Mouse (Mus musculus): ENCODE measurements around the gene Gm28372. TPM values are rescaled to one million over a fixed set of nuclear protein-coding genes. Genes with fewer than 3 reads are reported as not detected.

Gene Gm28372
- total and polyA plus RNA-seq, 3 experiments, result not detected

GRCm38 (mm10) chr2:130411558-130412495 is 6.8 kb downstream of the Gm28372 start:
- peak; percentile 87 for DNase-seq

DNA sequence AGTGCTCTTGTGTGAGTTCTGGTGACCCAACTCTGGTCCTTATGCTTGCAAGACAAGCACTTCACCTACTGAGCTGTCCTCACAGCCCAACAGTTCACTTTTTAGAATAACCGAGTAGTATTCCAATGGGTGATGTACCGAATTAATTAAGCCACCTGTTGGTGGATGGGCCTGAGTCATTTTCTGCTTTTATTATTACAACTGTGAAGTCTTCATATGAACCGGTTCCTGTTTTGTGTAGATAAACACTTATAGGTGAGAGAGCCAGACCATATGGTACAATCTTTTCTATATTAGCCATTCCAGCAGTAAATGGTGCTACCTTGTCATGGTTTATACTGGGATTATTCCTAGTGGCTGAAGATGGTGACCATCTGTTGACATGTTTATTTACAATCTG is 7.7 kb downstream of the Gm28372 start:
- no peak for DNase-seq

GRCm38 (mm10) chr2:130414094-130414856 is 9.2 kb downstream of the Gm28372 start:
- no peak for DNase-seq

- DNase-seq, result no peak
Observed at GRCm38 (mm10) chr2:130421781-130422620, 17.0 kb downstream of the Gm28372 start.

GRCm38 (mm10) chr2:130423397-130424125 is 18.5 kb downstream of the Gm28372 start:
- peak; percentile 88 for DNase-seq

DNA sequence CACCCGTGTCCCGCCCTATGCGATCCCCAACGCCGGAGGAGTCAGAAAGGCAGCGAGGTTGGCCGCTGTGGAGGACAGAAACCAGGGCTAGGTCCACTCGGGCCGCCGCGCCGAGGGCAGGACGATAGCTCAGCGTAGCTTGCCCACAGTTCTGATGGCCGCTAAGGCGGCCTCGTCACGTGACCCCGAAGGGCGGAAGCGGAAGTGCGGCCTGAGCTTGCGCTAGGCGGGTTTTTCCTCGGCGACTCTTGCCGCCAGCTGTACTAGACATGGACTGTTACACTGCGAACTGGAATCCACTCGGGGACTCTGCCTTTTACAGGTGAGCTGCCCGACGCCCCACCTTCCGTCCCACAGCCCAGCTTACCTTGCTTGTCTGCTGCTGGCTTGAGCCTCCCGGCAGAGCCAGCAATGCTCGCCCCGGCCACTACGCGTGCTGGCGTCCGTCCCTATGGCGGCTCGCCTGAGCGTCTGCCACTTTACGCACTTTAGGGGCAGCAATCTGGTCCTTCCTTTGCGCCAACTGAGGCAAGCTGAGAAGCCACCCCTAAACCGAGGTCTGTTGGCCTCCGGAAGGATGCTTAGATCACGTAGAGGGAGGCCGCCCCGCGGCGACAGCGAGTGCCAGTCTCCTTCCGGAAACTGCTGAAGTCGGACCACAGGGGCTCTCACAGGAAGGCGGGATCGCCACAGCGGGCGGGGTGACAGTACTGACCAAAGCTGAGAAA is 19.3 kb downstream of the Gm28372 start, which contains the start of the genes Vps16 and Pced1a:
Vps16 (plus strand) TSS at position 214 of the 728 bp plus-strand sequence.
Pced1a (minus strand) TSS at position 576 of the 728 bp plus-strand sequence.
- DNase-seq, result peak; percentile 96

GRCm38 (mm10) chr2:130425112-130425511 is 20.1 kb downstream of the Gm28372 start:
- no peak for DNase-seq

- no peak for DNase-seq
Observed at GRCm38 (mm10) chr2:130429851-130430250, 24.8 kb downstream of the Gm28372 start.

- DNase-seq, result no peak
Observed at GRCm38 (mm10) chr2:130430484-130430883, 25.4 kb downstream of the Gm28372 start.

GRCm38 (mm10) chr2:130432157-130432556 is 27.1 kb downstream of the Gm28372 start:
- DNase-seq, result no peak

DNA sequence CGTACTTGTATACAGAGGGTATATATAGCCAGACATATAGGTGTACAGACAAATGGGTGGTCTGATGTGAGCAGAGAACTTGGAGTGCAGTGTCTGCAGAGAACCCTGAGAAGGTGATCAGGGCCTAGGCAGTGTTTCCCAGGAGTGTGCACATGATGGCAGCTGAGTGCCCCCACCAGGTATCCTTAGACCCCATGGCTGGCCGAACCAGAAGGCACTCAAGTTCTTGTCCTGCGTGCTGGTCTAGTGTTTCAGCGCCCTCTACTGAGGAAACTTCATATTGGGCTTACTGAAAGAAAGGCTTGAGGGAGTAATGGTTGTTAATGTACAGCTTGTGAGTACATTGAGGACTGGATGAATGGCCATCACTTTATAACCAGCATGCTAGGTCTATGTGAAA is 28.1 kb downstream of the Gm28372 start:
- DNase-seq, result no peak

DNA sequence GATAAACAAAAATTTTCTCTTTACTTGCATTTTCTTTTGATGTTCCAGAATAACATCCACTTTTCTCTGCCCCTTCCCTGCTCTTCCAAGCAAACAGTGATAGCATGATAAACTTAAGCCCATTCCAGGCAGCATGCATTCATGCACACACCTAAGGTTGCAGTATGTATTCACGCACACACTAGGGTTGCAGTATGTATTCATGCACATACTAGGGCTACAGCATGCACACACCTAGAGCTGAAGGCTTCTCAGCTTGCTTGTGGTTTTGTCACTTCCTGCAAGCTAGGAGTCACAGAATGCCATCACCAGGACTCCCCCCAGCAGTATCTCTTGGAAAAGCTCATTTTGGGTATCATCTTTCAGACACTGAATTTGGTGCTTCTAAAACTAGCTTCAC is 31.7 kb downstream of the Gm28372 start:
- DNase-seq, result no peak

- no peak for DNase-seq
Observed at GRCm38 (mm10) chr2:130438861-130439260, 33.8 kb downstream of the Gm28372 start.

DNA sequence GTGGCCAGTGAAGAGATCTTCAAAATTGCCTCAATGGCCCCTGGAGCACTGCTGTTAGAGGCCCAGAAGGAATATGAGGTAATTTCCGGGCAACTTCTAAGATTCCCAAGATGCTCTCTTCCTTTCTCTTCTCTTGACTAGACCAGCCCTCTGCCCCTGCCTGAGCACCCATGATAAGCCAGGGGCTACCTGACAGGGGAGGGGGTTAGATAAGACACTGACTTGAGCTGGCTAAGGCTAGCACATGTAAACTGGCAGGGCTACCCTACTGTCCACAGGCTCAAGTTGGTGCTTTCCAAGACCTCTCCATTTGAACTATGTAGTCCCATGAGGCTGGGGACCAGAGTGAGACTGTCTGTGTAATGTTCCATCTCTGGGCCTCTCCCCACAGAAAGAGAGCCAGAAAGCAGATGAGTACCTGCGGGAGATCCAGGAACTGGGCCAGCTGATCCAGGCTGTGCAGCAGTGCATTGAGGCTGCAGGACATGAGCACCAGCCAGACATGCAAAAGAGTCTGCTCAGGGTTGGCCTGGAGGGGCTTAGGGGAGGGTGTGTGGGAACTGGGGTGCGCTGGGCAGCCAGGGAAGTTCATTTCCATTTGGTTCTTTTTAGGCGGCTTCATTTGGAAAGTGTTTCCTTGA is 34.9 kb downstream of the Gm28372 start:
- no peak for DNase-seq

GRCm38 (mm10) chr2:130442162-130442561 is 37.1 kb downstream of the Gm28372 start:
- no peak for DNase-seq

DNA sequence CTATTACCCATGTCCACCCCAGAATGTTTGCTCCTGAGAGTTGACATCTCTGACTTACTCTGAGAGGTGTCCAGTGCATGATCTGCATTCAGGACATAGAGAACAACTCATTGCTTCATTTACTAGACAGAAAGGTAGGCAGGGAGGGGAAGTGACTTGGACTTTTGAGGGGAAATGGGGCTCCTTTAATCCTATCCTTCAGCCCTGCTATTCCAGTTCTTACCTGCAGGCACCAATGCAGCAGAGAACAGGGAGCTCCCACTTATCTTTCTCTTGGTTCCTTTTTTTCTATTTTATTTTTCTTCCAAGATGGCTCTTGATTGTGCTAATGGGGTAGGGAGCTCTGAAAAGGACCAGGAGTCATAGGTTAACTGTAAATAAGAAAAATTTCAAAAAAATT is 43.4 kb downstream of the Gm28372 start:
- no peak for DNase-seq

GRCm38 (mm10) chr2:130449021-130449793 is 44.2 kb downstream of the Gm28372 start:
- no peak for DNase-seq

GRCm38 (mm10) chr2:130449794-130450433 is 44.9 kb downstream of the Gm28372 start, which contains the start of gene Ptpra:
Ptpra (plus strand) TSS chr2:130450278.
- DNase-seq, result peak; percentile 96

DNA sequence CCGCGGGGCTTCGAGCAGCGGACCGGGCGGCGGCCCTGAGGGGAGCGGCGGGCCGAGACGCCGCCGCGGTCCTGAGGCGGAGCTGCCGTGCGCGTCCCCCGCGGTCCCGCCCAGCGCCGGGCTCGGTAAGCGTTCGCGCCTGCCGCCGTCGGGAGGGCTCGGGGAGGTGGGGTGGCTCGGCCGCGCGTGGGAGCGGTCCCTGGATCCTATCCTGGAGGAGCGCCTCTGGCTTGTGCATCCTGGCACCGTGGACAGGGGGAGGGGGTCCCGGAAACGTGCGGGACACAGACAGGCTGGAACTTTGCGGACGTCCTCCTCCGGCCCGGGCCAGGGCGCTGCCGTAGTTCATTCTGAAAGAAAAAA is 45.4 kb downstream of the Gm28372 start:
- no peak for DNase-seq

Measured in adrenal gland, adult 2 months (tissue).